Mouse (Mus musculus) gastrocnemius, adult 2 months (tissue): Measurements from ENCODE around the gene Olfr645. TPM values are rescaled to one million over a fixed set of nuclear protein-coding genes. Genes with fewer than 3 reads are reported as not detected.

ENCODE experiments used
- DNase-seq: peaks from one replicate; pipeline ENCODE4 v3.0.0; 2022
- H3K27ac ChIP-seq: fragments of 200-600 bp; 2 replicates; pipeline ENCODE4 v1.8.1; 2022; ENCODE audit warnings: mild to moderate bottlenecking
- H3K4me3 ChIP-seq: fragments of 200-600 bp; 2 replicates; pipeline ENCODE4 v1.8.1; 2022; ENCODE audit warnings: mild to moderate bottlenecking, moderate library complexity
- CTCF ChIP-seq: fragments of 200-600 bp; IDR thresholded peaks from 2 replicates; pipeline ENCODE4 v1.8.1; 2022; ENCODE audit warnings: antibody characterized with exemption, mild to moderate bottlenecking, moderate library complexity
- intact Hi-C: fragments of 180-260 bp; cut with DNase I; formaldehyde crosslinking; loops from one replicate; pipeline ENCODE4 v1.15.1; 2025
- long read RNA-seq, 2 experiments: library from polyadenylated mRNA; stranded (forward); transcript quantifications; one replicate each; pipeline ENCODE4 v2.0.0; 2021
- total RNA-seq, 2 experiments: library from RNA; stranded (reverse); gene quantifications; 2 replicates each; pipeline ENCODE4 v1.2.3; 2021

The Olfr645 gene
- total RNA-seq: not detected
- long read RNA-seq, experiment 1: 0 reads
- long read RNA-seq, experiment 2: 0 reads

GRCm38 (mm10) chr7:104085365-104085764 lies at the start of gene Olfr645:
Olfr645 (minus strand) TSS chr7:104085465.
- no peak for TF ChIP-seq CTCF
- intact Hi-C loops: no loop called here
- Histone ChIP-seq H3K27ac (no peak within 1 kb of the TSS), H3K4me3 (no peak within 1 kb of the TSS)
- DNase-seq: no peak

GRCm38 (mm10) chr7:104129726-104130125 lies 44.5 kb upstream of the Olfr645 start, which contains the start of gene Ubqln5:
Ubqln5 (minus strand) TSS chr7:104129826.
- H3K27ac ChIP-seq: no peak within 1 kb of the TSS
- intact Hi-C loops: no loop called here
- DNase-seq: no peak
- TF ChIP-seq CTCF: no peak
- no peak within 1 kb of the TSS for H3K4me3 ChIP-seq

DNA sequence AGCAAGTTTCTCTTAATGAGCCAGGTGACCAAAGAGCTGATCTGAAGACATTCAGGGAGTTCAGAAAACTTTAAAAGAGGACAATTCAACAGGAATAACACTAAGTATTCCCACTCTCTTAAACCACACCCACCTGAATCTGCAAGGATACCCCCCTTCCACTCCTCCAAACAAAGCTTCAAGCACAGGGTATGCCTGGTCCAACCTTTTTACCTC lies 19.4 kb upstream of the Olfr645 start, which contains the start of gene Olfr646:
Olfr646 (plus strand) TSS at position 117 of the 216 bp plus-strand sequence.
- Histone ChIP-seq H3K27ac (no peak within 1 kb of the TSS), H3K4me3 (no peak within 1 kb of the TSS)
- DNase-seq: no peak
- no peak for TF ChIP-seq CTCF
- intact Hi-C loops: no loop called here

GRCm38 (mm10) chr7:104103913-104104756 lies 18.9 kb upstream of the Olfr645 start:
- H3K4me3 ChIP-seq: no peak overlapping the region
- intact Hi-C loops: no loop called here
- TF ChIP-seq CTCF: no peak
- DNase-seq: no peak
- H3K27ac ChIP-seq: no peak overlapping the region

- intact Hi-C loops: no loop called here
- Histone ChIP-seq H3K4me3 (no peak within 1 kb of the TSS), H3K27ac (no peak within 1 kb of the TSS)
- DNase-seq: no peak
- no peak for TF ChIP-seq CTCF
Measured at GRCm38 (mm10) chr7:104071769-104072168, 13.5 kb downstream of the Olfr645 start, which contains the start of gene Olfr644. Olfr644 (minus strand) TSS chr7:104071869.

DNA sequence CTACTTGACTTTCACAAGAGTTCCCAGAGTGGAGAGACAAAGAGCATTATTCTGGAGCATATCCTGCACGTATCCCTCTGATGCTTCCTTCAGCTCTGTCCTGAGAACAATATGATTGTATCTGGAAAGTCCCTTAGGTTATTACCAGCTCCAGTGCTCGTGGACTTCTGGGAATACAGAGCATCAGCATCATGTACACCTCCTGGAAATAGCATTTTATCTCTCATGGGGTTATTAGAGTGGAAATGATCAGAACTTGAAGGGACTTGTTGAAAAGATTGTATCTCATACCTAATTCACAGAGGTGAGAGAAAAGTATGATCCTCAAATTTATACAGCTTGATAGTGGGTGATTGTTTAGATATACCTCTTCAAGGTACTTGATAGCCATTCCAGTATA lies 23.9 kb downstream of the Olfr645 start, which contains the start of gene 4930516K23Rik:
4930516K23Rik (minus strand) TSS at position 101 of the 400 bp plus-strand sequence.
- no peak for DNase-seq
- Histone ChIP-seq H3K27ac (no peak within 1 kb of the TSS), H3K4me3 (no peak within 1 kb of the TSS)
- TF ChIP-seq CTCF: no peak
- intact Hi-C loops: no loop called here

GRCm38 (mm10) chr7:104059215-104059614 lies 26.1 kb downstream of the Olfr645 start:
- intact Hi-C loops: no loop called here
- no peak overlapping the region for H3K27ac ChIP-seq
- H3K4me3 ChIP-seq: no peak overlapping the region
- no peak for TF ChIP-seq CTCF
- DNase-seq: no peak

DNA sequence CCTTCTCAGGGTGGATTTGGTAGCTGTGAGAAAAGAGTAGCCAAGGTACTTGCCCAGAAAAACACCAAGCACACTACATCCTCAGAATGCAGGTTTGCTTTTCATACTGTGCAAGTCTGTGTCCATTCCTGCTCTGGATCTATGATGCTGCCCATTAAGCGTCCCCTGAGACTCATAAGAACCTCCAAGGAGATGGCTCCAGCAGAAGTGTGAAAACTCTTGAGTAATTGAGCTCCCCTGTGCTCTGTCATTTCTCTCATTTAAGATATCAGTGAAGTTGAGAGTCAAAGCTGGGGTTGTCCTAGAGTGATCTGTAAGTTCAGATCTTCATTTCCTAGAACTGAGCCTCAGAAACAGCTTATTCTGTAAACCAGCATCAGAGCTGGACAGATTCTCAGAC lies 32.7 kb downstream of the Olfr645 start, which contains the start of gene Olfr642:
Olfr642 (minus strand) TSS at position 101 of the 400 bp plus-strand sequence.
- no peak for TF ChIP-seq CTCF
- Histone ChIP-seq H3K4me3 (no peak within 1 kb of the TSS), H3K27ac (no peak within 1 kb of the TSS)
- DNase-seq: no peak
- intact Hi-C loops: no loop called here

DNA sequence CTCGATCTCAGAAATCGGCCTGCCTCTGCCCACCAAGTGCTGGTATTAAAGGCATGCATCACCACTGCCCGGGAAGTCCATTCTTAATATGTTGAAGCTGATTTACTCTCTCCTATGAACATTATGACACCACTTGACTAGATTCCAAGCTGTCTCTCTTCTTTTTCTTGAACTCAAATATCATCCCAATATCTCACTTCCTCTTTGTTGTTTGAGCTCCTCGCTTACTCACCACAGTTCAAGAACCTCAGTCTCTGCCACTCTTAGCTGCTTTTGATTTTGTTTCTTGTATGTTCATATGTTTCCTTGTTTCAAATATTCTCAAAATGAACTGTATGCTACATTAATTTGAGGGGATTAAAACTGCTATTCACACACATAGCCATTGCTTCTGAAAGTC lies 34.5 kb downstream of the Olfr645 start:
- no peak for DNase-seq
- Histone ChIP-seq H3K27ac (no peak overlapping the region), H3K4me3 (no peak overlapping the region)
- intact Hi-C loops: no loop called here
- TF ChIP-seq CTCF: no peak

GRCm38 (mm10) chr7:104035145-104035544 lies 50.1 kb downstream of the Olfr645 start, which contains the start of gene Olfr641:
Olfr641 (plus strand) TSS chr7:104035445.
- DNase-seq: no peak
- Histone ChIP-seq H3K27ac (no peak within 1 kb of the TSS), H3K4me3 (no peak within 1 kb of the TSS)
- no peak for TF ChIP-seq CTCF
- intact Hi-C loops: no loop called here

Other genes starting within 250 kb of the Olfr645 start
- gene Hbb-bh2, start 244.9 kb downstream of the Olfr645 start, total RNA-seq: not detected
- gene Hbb-bh1, start 242.3 kb downstream of the Olfr645 start, total RNA-seq: not detected
- not detected for gene Hbb-y, start 232.2 kb downstream of the Olfr645 start, total RNA-seq
- gene Olfr66, start 199.2 kb downstream of the Olfr645 start, total RNA-seq: not detected
- gene Olfr64, start 191.0 kb downstream of the Olfr645 start, total RNA-seq: not detected
- gene Olfr65, start 182.0 kb downstream of the Olfr645 start, total RNA-seq: not detected
- not detected for gene Olfr631, start 156.6 kb downstream of the Olfr645 start, total RNA-seq
- not detected for gene Olfr632, start 151.1 kb downstream of the Olfr645 start, total RNA-seq
- gene Olfr633, start 141.0 kb downstream of the Olfr645 start, total RNA-seq: not detected
- gene Olfr635, start 114.3 kb downstream of the Olfr645 start, total RNA-seq: not detected
- gene Olfr638, start 86.7 kb downstream of the Olfr645 start, total RNA-seq: not detected
- under 1 TPM in 1 of 2 experiments, not detected in 1; 0.03 TPM for gene Olfr639, start 68.2 kb downstream of the Olfr645 start, total RNA-seq
- not detected for gene Olfr640, start 59.9 kb downstream of the Olfr645 start, total RNA-seq
- gene Olfr641, start 50.0 kb downstream of the Olfr645 start, total RNA-seq: not detected
- not detected for gene Olfr642, start 32.8 kb downstream of the Olfr645 start, total RNA-seq
- not detected for gene 4930516K23Rik, start 24.0 kb downstream of the Olfr645 start, total RNA-seq
- not detected for gene Olfr644, start 13.6 kb downstream of the Olfr645 start, total RNA-seq
- gene Olfr646, start 19.4 kb upstream of the Olfr645 start, total RNA-seq: not detected
- gene Ubqln5, start 44.4 kb upstream of the Olfr645 start, total RNA-seq: not detected
- not detected for gene Olfr643, start 51.9 kb upstream of the Olfr645 start, total RNA-seq
- gene Ubqln3, start 57.8 kb upstream of the Olfr645 start, total RNA-seq: not detected
- gene Ubqlnl, start 65.1 kb upstream of the Olfr645 start, total RNA-seq: not detected
- not detected for gene Olfm5, start 79.4 kb upstream of the Olfr645 start, total RNA-seq
- gene Olfr648, start 97.9 kb upstream of the Olfr645 start, total RNA-seq: not detected
- not detected for gene Olfr649, start 110.5 kb upstream of the Olfr645 start, total RNA-seq
- under 1 TPM in 1 of 2 experiments, not detected in 1; 0.25 TPM for gene Trim6, start 133.3 kb upstream of the Olfr645 start, total RNA-seq
- gene Trim34a, start 159.0 kb upstream of the Olfr645 start, total RNA-seq: 1 to 10 TPM; 1.0 to 1.3 TPM
- under 1 TPM; 0.66 to 0.75 TPM for gene Trim5, start 202.6 kb upstream of the Olfr645 start, total RNA-seq
- gene Trim12a, start 230.0 kb upstream of the Olfr645 start, total RNA-seq: 1 to 10 TPM; 2.2 to 3.4 TPM
- gene Trim34b, start 244.0 kb upstream of the Olfr645 start, total RNA-seq: not detected